Mouse (Mus musculus): ENCODE data around the gene Uqcc2. TPM values are rescaled to one million over a fixed set of nuclear protein-coding genes. Genes with fewer than 3 reads are reported as not detected.
A peak's percentile ranks its signal among the peaks of the same experiment; 100 is the strongest.

Uqcc2 gene
- 400 and 433 TPM in 2 replicates for polyA plus RNA-seq (2016; fragmentation: Nextera tagmentation; extraction: Ambion mirVana)

DNA sequence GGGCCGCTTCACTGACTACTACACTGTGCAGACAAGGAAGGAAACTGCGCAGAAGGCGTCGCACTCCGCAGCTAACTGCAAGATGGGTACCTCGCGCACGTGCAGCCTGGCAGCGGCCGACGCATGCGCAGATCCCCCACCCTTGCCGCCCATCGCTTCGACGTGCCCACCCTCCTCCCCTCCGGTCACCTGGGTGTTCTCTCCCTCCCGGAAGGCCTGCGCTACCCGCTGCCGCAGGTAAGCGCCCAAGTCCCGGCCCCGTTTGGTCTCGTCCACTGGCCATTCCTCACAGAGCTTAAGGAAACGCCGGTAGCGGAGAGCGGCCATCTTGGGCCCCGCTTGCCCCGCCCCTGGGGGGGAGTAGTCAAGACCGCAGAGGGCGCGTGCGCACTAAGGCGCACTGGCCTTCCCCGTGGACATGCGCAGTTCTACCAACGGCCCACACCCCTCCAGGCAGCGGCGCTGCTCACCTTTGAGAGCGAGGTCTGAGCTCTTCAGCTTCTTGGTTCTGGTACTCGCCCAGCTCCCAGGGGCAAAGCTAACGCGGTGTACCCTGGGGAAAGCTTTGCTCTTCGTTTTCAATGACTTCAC is at the start of gene Uqcc2:
Uqcc2 (minus strand) TSS at position 366 of the 591 bp plus-strand sequence.
- Histone ChIP-seq H3K4me3 (peak within 1 kb of the TSS; percentile 82), H3K4me1 (peaks cover 63% of the 10 kb centered on the region), H3K9me3 (replicated peaks) (no peaks in the 10 kb centered on the region), H3K27me3 (ENCODE audit: low read depth, poor library complexity, severe bottlenecking) (no peaks in the 10 kb centered on the region), H3K36me3 (peaks cover 30% of the 10 kb centered on the region), H3K27ac (peak within 1 kb of the TSS; percentile 96)
- peak; percentile 99 for DNase-seq (ENCODE audit: low spot score)
- WGBS, result under 1% methylated on average over 46 of the region's 46 CpGs

DNA sequence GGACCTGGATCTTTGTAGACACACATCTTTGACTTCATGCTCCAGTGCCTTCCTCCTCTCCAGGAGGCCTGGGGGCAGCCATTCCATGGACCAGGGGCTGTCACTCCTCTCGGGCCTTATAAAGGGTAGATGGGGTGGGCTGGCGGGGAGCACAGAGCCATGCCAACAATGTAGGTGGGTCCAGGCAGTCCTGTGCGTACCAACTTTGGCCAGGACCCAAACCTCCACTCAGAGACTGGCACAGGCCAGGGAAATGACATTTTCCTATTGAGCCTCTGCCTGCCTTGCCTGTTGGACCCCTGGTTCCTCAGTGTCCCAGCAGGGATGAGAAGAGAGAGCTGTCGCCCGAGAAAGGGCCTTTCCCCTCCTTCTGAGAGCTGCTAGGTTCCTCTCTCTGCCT is 48.7 kb upstream of the Uqcc2 start:
- Histone ChIP-seq H3K27ac (0 out of 2 replicates have a peak overlapping the region, but pooled peaks have one; percentile 17), H3K9me3 (replicated peaks) (no peaks in the 10 kb centered on the region), H3K36me3 (no peaks in the 10 kb centered on the region), H3K4me1 (peaks cover 19% of the 10 kb centered on the region), H3K27me3 (ENCODE audit: low read depth, poor library complexity, severe bottlenecking) (peaks cover 4% of the 10 kb centered on the region; the same call in 1 of the 2 replicates), H3K4me3 (no peak overlapping the region)
- 79% methylated on average over 5 of the region's 5 CpGs for WGBS
- no peak for DNase-seq (ENCODE audit: low spot score)

DNA sequence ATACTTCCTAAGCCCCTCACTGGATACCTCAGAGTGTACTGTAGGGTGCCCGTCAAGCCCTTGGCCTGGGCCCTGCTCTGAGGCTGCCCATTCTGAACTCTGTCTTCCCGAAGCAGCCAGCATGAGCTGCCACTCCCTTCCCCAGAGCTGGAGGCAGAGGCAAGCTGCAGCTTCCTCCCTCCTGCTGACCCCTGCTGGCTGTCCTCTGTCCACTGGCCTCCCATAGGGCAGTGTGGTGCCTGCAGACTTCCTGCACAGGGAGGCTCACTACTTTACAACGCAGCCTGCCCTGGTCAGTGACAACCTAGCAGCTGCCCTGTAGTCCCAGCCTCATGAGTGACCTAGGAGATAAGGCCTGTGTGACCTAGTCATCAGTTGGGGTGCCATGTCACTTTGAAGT is 48.0 kb upstream of the Uqcc2 start:
- DNase-seq (ENCODE audit: low spot score), result no peak

DNA sequence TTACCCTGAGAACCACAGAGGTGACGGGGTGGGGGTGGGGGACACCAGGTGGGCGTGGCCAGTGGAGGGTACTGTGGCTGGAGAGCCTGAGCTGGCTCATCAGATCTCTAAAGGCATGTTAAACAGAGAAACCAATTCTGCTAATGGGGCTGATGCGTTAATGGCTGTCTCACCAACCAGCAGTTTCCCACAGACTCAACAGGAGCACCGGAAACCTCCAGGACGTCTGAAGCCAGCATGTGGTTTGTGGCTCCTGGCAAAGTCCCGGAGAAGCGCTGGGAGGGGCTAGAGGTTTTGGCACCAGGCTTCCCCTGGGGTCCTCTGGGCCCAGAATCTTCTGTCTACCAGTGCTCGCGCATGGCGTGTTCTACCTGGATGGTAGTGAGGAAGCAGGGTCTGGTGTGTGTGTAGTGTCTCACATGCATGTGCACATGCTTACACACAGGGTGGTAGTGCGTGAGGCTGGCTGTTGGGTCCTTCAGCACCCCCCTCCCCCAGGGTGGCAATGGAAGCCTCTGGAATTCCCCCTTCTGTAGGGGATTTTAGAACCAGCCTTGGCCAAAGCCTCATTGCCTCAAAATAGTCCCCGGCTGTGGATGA is 46.1 kb upstream of the Uqcc2 start:
- DNase-seq (ENCODE audit: low spot score), result no peak
- WGBS, result 55% methylated on average over 12 of the region's 12 CpGs
- Histone ChIP-seq H3K36me3 (no peaks in the 10 kb centered on the region), H3K9me3 (replicated peaks) (no peaks in the 10 kb centered on the region), H3K4me3 (no peak overlapping the region), H3K27me3 (ENCODE audit: low read depth, poor library complexity, severe bottlenecking) (peaks cover 4% of the 10 kb centered on the region; the same call in 1 of the 2 replicates), H3K27ac (peak overlapping the region; percentile 27; the same call in 1 of the 2 replicates), H3K4me1 (peaks cover 31% of the 10 kb centered on the region)

More for the DNA sequence above, 48.0 kb upstream of the Uqcc2 start:
- Histone ChIP-seq H3K4me1 (peaks cover 14% of the 10 kb centered on the region), H3K9me3 (replicated peaks) (no peaks in the 10 kb centered on the region), H3K4me3 (no peak overlapping the region), H3K36me3 (no peaks in the 10 kb centered on the region), H3K27ac (0 out of 2 replicates have a peak overlapping the region, but pooled peaks have one; percentile 5), H3K27me3 (ENCODE audit: low read depth, poor library complexity, severe bottlenecking) (peaks cover 4% of the 10 kb centered on the region; the same call in 1 of the 2 replicates)
- WGBS, result 28% methylated on average over 3 of the region's 3 CpGs

DNA sequence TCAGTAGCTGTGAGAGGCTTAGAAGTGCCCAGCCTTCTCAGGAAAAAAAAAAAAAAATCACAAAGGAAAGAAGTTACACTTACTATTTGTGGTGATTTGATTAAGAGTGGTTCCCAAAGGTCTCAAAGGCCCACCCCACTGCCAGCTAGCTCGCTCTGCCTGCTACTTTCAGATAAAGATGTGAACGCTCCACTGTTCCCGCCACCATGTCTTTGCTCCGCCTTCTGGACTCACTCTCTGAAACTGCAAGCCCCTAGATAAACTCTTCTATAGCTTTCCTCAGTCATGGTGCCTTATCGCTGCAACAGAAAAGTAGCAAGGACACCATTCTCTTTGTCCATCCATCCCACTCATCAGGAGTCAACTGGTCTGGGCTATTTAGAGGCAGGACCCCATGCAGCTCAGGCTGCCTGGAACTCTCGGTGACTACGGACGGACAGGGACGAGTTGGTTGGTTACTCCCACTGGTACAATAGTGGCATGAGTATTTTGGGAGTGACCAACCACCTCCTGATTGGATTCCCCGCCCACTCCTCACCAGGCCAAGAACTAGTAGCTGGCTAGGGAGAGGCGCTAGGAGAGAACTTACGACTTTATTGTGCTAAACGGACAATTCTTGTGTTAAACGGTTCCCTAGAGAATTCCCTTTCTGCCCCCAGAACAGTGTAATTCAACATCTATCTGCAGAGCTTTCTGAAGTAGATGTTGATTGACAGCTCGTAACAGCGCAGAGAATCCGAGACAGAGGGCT is 44.9 kb upstream of the Uqcc2 start:
- Histone ChIP-seq H3K27ac (peak overlapping the region; percentile 46; the same call in 1 of the 2 replicates), H3K27me3 (ENCODE audit: low read depth, poor library complexity, severe bottlenecking) (peaks cover 4% of the 10 kb centered on the region; the same call in 1 of the 2 replicates)
- WGBS, result 93% methylated on average over 17 of the region's 17 CpGs

DNA sequence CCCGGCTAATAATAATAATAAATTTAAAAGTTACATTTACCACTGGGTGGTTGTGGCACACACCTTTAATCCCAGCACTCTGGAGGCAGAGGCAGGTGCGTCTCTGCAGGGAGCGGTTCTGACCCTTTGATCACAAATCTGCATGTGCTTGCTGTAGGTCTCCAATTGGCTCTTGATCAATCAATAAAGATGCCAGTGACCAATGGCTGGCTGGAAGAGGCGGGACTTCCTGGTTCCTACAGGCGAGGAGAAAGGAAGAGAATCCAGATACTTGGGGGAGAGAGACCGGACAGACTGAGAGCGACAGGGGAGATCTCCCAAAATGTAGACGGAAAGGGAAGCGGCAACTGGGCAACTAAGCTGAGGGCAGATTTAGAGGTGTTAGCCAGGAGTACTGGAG is 44.3 kb upstream of the Uqcc2 start:
- 93% methylated on average over 9 of the region's 9 CpGs for WGBS
- no peak for DNase-seq (ENCODE audit: low spot score)
- no peaks in the 10 kb centered on the region for H3K36me3 ChIP-seq
- peaks cover 4% of the 10 kb centered on the region; the same call in 1 of the 2 replicates for H3K27me3 ChIP-seq (ENCODE audit: low read depth, poor library complexity, severe bottlenecking)
- no peaks in the 10 kb centered on the region for H3K9me3 ChIP-seq (replicated peaks)
- no peak overlapping the region for H3K27ac ChIP-seq
- peaks cover 35% of the 10 kb centered on the region for H3K4me1 ChIP-seq
- no peak overlapping the region for H3K4me3 ChIP-seq

More for the DNA sequence above, 44.9 kb upstream of the Uqcc2 start:
- no peak overlapping the region for H3K4me3 ChIP-seq
- peaks cover 32% of the 10 kb centered on the region for H3K4me1 ChIP-seq
- no peaks in the 10 kb centered on the region for H3K36me3 ChIP-seq
- no peaks in the 10 kb centered on the region for H3K9me3 ChIP-seq (replicated peaks)
- DNase-seq (ENCODE audit: low spot score), result no peak

DNA sequence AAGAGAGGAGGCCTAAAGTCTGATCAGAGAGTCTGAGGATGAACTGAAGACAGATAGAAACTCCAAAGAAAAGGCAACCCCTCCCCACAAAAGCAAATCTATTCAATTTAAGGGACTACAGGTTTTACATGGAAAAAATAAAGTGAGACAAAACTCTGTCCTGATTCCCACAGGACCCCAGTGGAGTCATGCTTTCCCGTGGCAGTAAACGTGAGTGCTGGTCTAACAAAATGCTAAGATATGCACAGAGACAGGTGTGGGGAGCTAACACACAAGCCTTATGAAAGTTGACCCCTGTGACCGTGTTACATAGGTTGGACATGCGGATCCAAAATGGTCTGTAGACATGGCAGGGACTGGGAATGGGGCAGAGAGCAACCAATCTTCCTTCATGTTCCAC is 43.0 kb upstream of the Uqcc2 start:
- Histone ChIP-seq H3K27me3 (ENCODE audit: low read depth, poor library complexity, severe bottlenecking) (no peaks in the 10 kb centered on the region), H3K4me1 (peaks cover 37% of the 10 kb centered on the region), H3K27ac (no peak overlapping the region), H3K4me3 (no peak overlapping the region), H3K9me3 (replicated peaks) (no peaks in the 10 kb centered on the region), H3K36me3 (no peaks in the 10 kb centered on the region)
- DNase-seq (ENCODE audit: low spot score), result no peak
- WGBS, result 94% methylated on average over 4 of the region's 4 CpGs

DNA sequence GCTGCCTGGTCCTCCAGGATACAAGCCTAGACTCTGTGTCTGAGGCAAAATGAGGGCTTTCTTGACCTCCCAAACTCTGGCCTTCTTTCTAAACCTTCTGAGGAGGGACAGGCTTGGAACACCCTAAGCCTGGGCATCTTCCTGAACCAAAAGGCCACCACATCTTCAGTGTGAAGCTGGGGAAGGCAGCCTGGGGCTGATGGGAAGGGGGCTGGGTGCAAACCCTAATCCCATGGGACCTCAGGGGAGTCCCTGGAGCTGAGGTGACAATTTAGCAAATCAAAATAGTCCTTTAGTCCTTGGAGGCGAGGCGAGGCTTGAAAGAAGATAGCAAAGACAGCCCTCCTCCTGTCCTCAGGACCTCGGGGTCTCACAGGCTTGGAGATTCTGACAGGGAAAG is 42.6 kb upstream of the Uqcc2 start:
- peaks cover 40% of the 10 kb centered on the region for H3K4me1 ChIP-seq
- 80% methylated on average over 3 of the region's 3 CpGs for WGBS
- 0 out of 2 replicates have a peak overlapping the region, but pooled peaks have one; percentile 50 for H3K27ac ChIP-seq
- H3K9me3 ChIP-seq (replicated peaks), result no peaks in the 10 kb centered on the region
- H3K4me3 ChIP-seq, result no peak overlapping the region
- H3K36me3 ChIP-seq, result no peaks in the 10 kb centered on the region
- no peaks in the 10 kb centered on the region for H3K27me3 ChIP-seq (ENCODE audit: low read depth, poor library complexity, severe bottlenecking)
- no peak for DNase-seq (ENCODE audit: low spot score)

DNA sequence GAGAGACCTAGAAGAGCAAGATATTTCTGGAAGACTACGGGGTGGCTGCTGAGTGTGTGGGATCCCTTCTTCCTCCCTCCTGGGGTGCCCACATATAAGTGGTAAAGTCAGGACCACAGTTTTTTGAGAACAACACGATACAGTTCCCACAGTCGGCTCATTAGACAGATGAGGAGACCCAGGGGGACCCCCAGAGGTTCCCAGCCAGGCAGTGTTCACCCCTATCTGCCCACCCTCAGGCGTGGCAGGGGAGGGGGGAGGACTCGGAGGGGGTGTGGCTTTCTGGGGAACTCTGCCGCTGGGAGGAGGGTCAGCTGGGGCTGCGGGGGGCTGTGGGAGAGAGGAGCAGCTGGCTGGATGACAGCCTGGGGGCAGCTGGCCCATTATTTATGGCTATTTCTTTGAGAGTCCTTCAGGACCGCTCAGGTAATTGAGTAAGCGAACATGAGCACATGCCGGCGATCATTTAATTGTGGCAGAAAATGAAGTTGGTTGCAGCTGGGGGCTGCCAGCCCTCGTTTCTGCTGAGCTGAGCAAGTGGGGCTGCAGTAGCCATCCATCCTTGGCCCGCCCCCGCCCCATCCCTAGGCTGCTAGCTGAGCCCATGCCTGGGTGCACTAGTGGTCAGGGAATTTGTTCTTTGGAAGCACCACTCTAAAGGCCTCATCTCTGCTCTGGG is 41.6 kb upstream of the Uqcc2 start:
- WGBS, result 29% methylated on average over 14 of the region's 14 CpGs
- DNase-seq (ENCODE audit: low spot score), result peak; percentile 58
- Histone ChIP-seq H3K4me1 (peaks cover 50% of the 10 kb centered on the region), H3K36me3 (no peaks in the 10 kb centered on the region), H3K4me3 (peak overlapping the region; percentile 12; the same call in 1 of the 2 replicates), H3K27me3 (ENCODE audit: low read depth, poor library complexity, severe bottlenecking) (no peaks in the 10 kb centered on the region), H3K27ac (peak overlapping the region; percentile 50; the same call in 1 of the 2 replicates), H3K9me3 (replicated peaks) (no peaks in the 10 kb centered on the region)

DNA sequence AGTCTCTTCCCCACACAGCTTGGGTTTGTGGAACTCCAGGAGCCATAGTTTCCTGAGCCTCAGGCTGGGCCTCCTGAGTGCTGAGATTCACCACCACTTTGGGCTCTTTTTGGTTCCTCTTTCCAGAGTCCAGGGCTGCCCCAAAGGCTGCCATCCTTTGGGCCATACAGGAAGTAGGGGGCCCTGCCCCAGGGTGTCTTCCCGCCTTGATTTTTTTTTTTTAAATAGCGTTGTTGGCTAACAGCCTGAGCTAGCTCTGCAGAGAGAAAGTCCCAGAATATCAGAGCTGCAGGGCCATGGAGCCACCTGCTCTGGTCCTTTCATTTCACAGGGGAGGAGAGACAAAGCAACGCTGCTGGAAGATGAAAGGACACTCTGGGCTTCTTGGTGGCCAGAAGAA is 40.0 kb upstream of the Uqcc2 start:
- DNase-seq (ENCODE audit: low spot score), result no peak
- 84% methylated on average over 3 of the region's 3 CpGs for WGBS
- Histone ChIP-seq H3K9me3 (replicated peaks) (no peaks in the 10 kb centered on the region), H3K27ac (no peak overlapping the region), H3K4me1 (peaks cover 52% of the 10 kb centered on the region), H3K27me3 (ENCODE audit: low read depth, poor library complexity, severe bottlenecking) (no peaks in the 10 kb centered on the region), H3K4me3 (no peak overlapping the region), H3K36me3 (no peaks in the 10 kb centered on the region)

DNA sequence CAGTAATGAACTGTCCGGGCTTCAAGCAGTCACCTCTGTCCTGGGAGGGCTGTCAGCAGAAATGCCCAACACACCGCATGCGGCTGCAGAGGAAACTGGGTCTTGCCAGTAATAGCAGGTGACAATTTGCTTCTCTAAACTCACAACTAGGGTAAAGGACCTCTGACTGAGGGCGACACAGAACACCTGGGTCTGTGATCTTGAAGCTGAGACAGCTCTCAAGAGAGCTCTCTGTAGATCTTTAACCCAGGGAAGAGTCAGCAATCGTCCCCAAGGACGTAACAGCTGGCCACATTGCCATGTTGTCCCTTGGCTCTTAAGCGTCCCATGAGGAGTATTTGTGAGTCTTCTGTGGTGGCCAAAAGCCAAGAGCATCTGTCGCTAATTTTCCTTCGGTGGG is 38.7 kb upstream of the Uqcc2 start:
- Histone ChIP-seq H3K9me3 (replicated peaks) (no peaks in the 10 kb centered on the region), H3K4me1 (peaks cover 55% of the 10 kb centered on the region), H3K36me3 (no peaks in the 10 kb centered on the region), H3K4me3 (no peak overlapping the region), H3K27me3 (ENCODE audit: low read depth, poor library complexity, severe bottlenecking) (no peaks in the 10 kb centered on the region), H3K27ac (no peak overlapping the region)
- WGBS, result 90% methylated on average over 9 of the region's 9 CpGs
- DNase-seq (ENCODE audit: low spot score), result no peak

DNA sequence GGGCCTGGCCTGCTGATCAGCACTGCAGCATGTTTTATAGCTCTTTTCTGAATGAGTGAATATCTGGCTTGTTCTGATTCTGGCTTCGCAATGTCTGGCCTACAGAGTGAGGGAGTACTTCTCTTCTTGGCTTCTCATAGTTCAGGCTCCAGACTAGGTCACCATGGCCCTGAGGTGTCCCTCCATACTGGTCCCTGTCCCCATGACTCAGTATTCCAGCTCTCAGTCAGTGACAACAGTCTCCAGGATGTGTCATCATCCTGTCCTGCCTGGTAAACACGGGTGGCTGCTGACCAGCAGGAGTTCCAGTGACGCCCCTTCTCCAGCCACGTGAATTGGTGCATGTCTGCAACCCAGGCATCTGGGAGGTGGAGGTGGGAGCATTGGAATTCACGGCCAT is 37.4 kb upstream of the Uqcc2 start:
- Histone ChIP-seq H3K4me1 (peaks cover 54% of the 10 kb centered on the region), H3K36me3 (no peaks in the 10 kb centered on the region), H3K27ac (peak overlapping the region; percentile 82), H3K27me3 (ENCODE audit: low read depth, poor library complexity, severe bottlenecking) (no peaks in the 10 kb centered on the region), H3K4me3 (no peak overlapping the region), H3K9me3 (replicated peaks) (no peaks in the 10 kb centered on the region)
- 83% methylated on average over 5 of the region's 5 CpGs for WGBS
- no peak for DNase-seq (ENCODE audit: low spot score)

All from limb, embryonic 10.5 days (tissue).